Mouse (Mus musculus) liver, postnatal 0 days (tissue): ENCODE results near the gene Slc5a1. TPM values are rescaled to one million over a fixed set of nuclear protein-coding genes. Genes with fewer than 3 reads are reported as not detected.

ENCODE experiments used
- ATAC-seq: fragments of 200-750 bp; cut with Nextera tagmentation; 2 replicates; pipeline ENCODE4 v1.8.0; 2017; ENCODE audit warnings: mild to moderate bottlenecking, moderate library complexity
- DNase-seq: peaks from one replicate; pipeline ENCODE4 v3.0.0-alpha.2; 2016
- H3K27ac ChIP-seq: fragments of 300-500 bp; sonication (generic); 2 replicates; pipeline ENCODE4 v1.5.1; 2014; ENCODE audit warnings: antibody characterized with exemption, moderate library complexity, mild to moderate bottlenecking, low read depth
- H3K27me3 ChIP-seq: fragments of 300-500 bp; sonication (generic); 2 replicates; pipeline ENCODE4 v1.6.1; 2014; ENCODE audit warnings: low read length, control low read depth, mixed read lengths; ENCODE audit not compliant: insufficient read depth
- H3K36me3 ChIP-seq: fragments of 300-500 bp; sonication (generic); replicated peaks from 2 replicates; pipeline ENCODE4 v1.6.1; 2014; ENCODE audit warnings: mild to moderate bottlenecking, control low read depth, low read length, moderate library complexity, mixed read lengths; ENCODE audit not compliant: insufficient read depth
- H3K4me1 ChIP-seq: fragments of 300-500 bp; sonication (generic); 2 replicates; pipeline ENCODE4 v1.6.1; 2014; ENCODE audit warnings: antibody characterized with exemption, mild to moderate bottlenecking, control low read depth; ENCODE audit not compliant: insufficient read depth
- H3K4me2 ChIP-seq: fragments of 300-500 bp; sonication (generic); 2 replicates; pipeline ENCODE4 v1.6.1; 2014; ENCODE audit warnings: low read depth, mild to moderate bottlenecking, low read length, moderate library complexity, mixed read lengths
- H3K4me3 ChIP-seq: fragments of 300-500 bp; sonication (generic); 2 replicates; pipeline ENCODE4 v1.5.1; 2014; ENCODE audit warnings: low read depth, low read length
- H3K9ac ChIP-seq: fragments of 300-500 bp; sonication (generic); replicated peaks from 2 replicates; pipeline ENCODE4 v1.6.1; 2014; ENCODE audit warnings: mild to moderate bottlenecking, moderate library complexity
- H3K9me3 ChIP-seq: fragments of 300-500 bp; sonication (generic); 2 replicates; pipeline ENCODE4 v1.6.1; 2016; ENCODE audit warnings: mild to moderate bottlenecking, control low read depth, low read length, mixed read lengths
- CTCF ChIP-seq: sonication (generic); IDR thresholded peaks from 2 replicates; pipeline ENCODE4 v1.5.1; 2016; ENCODE audit warnings: antibody characterized with exemption, low read depth
- EP300 ChIP-seq: IDR thresholded peaks from 2 replicates; pipeline ENCODE4 v1.6.1; 2016; ENCODE audit warnings: antibody characterized with exemption, low read depth, mild to moderate bottlenecking
- WGBS: fragments of 180-500 bp; shearing (Covaris S2); extraction: QIAGEN DNeasy Blood & Tissue Kit; methylation state at CpG from one replicate; pipeline ENCODE4 v1.1.7; 2014; ENCODE audit not compliant: insufficient replicate concordance; 5-methylcytosine and 5-hydroxymethylcytosine counted together
- polyA plus RNA-seq: library from polyadenylated mRNA; unstranded; fragments of >200 nt; fragmentation: Nextera tagmentation; extraction: Ambion mirVana; gene quantifications from 2 replicates; pipeline ENCODE4 v1.2.1, GENCODE M21; 2015

Slc5a1 gene
- polyA plus RNA-seq, 1 experiment from 2014 or later, result 0.08 TPM

- Histone ChIP-seq H3K4me1 (no peaks in the 10 kb centered on the region), H3K36me3 (no peaks in the 10 kb centered on the region), H3K27me3 (peaks cover 20% of the 10 kb centered on the region), H3K27ac (no peak overlapping the region), H3K4me2 (no peak overlapping the region), H3K9me3 (no peaks in the 10 kb centered on the region), H3K4me3 (no peak overlapping the region), H3K9ac (no peak overlapping the region)
- no peak for DNase-seq
- no peak for ATAC-seq
- WGBS, result 77% methylated on average over 14 of the region's 14 CpGs
- TF ChIP-seq EP300 (no peak), CTCF (no peak)
Observed at GRCm38 (mm10) chr5:33107778-33108405, 3.9 kb downstream of the Slc5a1 start.

- WGBS, result 42% methylated on average over 4 of the region's 4 CpGs
- DNase-seq (no peak), ATAC-seq (no peak)
- TF ChIP-seq CTCF (no peak), EP300 (no peak)
- H3K27ac ChIP-seq, result no peak overlapping the region
- H3K36me3 ChIP-seq, result no peaks in the 10 kb centered on the region
- no peak overlapping the region for H3K4me2 ChIP-seq
- no peak overlapping the region for H3K4me3 ChIP-seq
- no peaks in the 10 kb centered on the region for H3K9me3 ChIP-seq
- H3K9ac ChIP-seq, result no peak overlapping the region
- no peaks in the 10 kb centered on the region for H3K4me1 ChIP-seq
- no peaks in the 10 kb centered on the region for H3K27me3 ChIP-seq
Observed at GRCm38 (mm10) chr5:33121871-33122315, 17.9 kb downstream of the Slc5a1 start.

- no peaks in the 10 kb centered on the region for H3K27me3 ChIP-seq
Observed at GRCm38 (mm10) chr5:33123658-33124057, 19.6 kb downstream of the Slc5a1 start.

GRCm38 (mm10) chr5:33125318-33125717 is 21.3 kb downstream of the Slc5a1 start:
- no peak overlapping the region for H3K27ac ChIP-seq
- no peaks in the 10 kb centered on the region for H3K27me3 ChIP-seq
- no peaks in the 10 kb centered on the region for H3K36me3 ChIP-seq
- no peak overlapping the region for H3K4me3 ChIP-seq
- DNase-seq (no peak), ATAC-seq (no peak)
- no peak overlapping the region for H3K4me2 ChIP-seq
- H3K4me1 ChIP-seq, result no peaks in the 10 kb centered on the region
- TF ChIP-seq CTCF, result no peak
- no peaks in the 10 kb centered on the region for H3K9me3 ChIP-seq
- WGBS, result 67% methylated on average over 4 of the region's 4 CpGs
- H3K9ac ChIP-seq, result no peak overlapping the region

More at GRCm38 (mm10) chr5:33123658-33124057, 19.6 kb downstream of the Slc5a1 start:
- no peak overlapping the region for H3K4me2 ChIP-seq
- DNase-seq, result no peak
- peak; percentile 77 for ATAC-seq
- H3K36me3 ChIP-seq, result no peaks in the 10 kb centered on the region
- H3K4me3 ChIP-seq, result no peak overlapping the region
- WGBS, result 62% methylated on average over 3 of the region's 3 CpGs
- no peak overlapping the region for H3K9ac ChIP-seq
- no peak for TF ChIP-seq CTCF
- TF ChIP-seq EP300, result no peak
- H3K9me3 ChIP-seq, result no peaks in the 10 kb centered on the region
- no peak overlapping the region for H3K27ac ChIP-seq
- H3K4me1 ChIP-seq, result no peaks in the 10 kb centered on the region

- Histone ChIP-seq H3K4me3 (no peak overlapping the region), H3K9me3 (no peaks in the 10 kb centered on the region), H3K27me3 (no peaks in the 10 kb centered on the region), H3K27ac (no peak overlapping the region), H3K4me1 (no peaks in the 10 kb centered on the region), H3K9ac (no peak overlapping the region), H3K4me2 (no peak overlapping the region), H3K36me3 (no peaks in the 10 kb centered on the region)
- 78% methylated on average over 4 of the region's 4 CpGs for WGBS
- no peak for DNase-seq
- no peak for TF ChIP-seq EP300
- no peak for TF ChIP-seq CTCF
- ATAC-seq, result no peak
Observed at GRCm38 (mm10) chr5:33134132-33134531, 30.1 kb downstream of the Slc5a1 start.

GRCm38 (mm10) chr5:33135611-33136010 is 31.6 kb downstream of the Slc5a1 start:
- Histone ChIP-seq H3K36me3 (no peaks in the 10 kb centered on the region), H3K4me1 (no peaks in the 10 kb centered on the region), H3K27ac (no peak overlapping the region), H3K4me3 (no peak overlapping the region), H3K9me3 (no peaks in the 10 kb centered on the region), H3K9ac (no peak overlapping the region), H3K4me2 (no peak overlapping the region), H3K27me3 (no peaks in the 10 kb centered on the region)
- TF ChIP-seq CTCF (no peak), EP300 (no peak)
- DNase-seq (no peak), ATAC-seq (no peak)
- WGBS, result 76% methylated on average over 5 of the region's 5 CpGs
